Mouse (Mus musculus) liver, embryonic 15.5 days (tissue): Measurements from ENCODE around the gene Kctd20. TPM values are rescaled to one million over a fixed set of nuclear protein-coding genes. Genes with fewer than 3 reads are reported as not detected.

Experiments
- ATAC-seq: fragments of 200-750 bp; cut with Nextera tagmentation; 2 replicates; pipeline ENCODE4 v1.8.0; 2017; ENCODE audit warnings: moderate number of reproducible peaks, mild to moderate bottlenecking, moderate library complexity; ENCODE audit not compliant: insufficient read depth
- H3K27ac ChIP-seq: fragments of 300-500 bp; sonication (generic); replicated peaks from 2 replicates; pipeline ENCODE4 v1.5.1; 2015; ENCODE audit warnings: mild to moderate bottlenecking, inconsistent platforms
- H3K27me3 ChIP-seq: fragments of 300-500 bp; sonication (generic); 2 replicates; pipeline ENCODE4 v1.6.1; 2015; ENCODE audit warnings: mild to moderate bottlenecking, inconsistent platforms
- H3K36me3 ChIP-seq: fragments of 300-500 bp; sonication (generic); replicated peaks from 2 replicates; pipeline ENCODE4 v1.6.1; 2015; ENCODE audit warnings: moderate library complexity, mild to moderate bottlenecking, inconsistent platforms
- H3K4me1 ChIP-seq: fragments of 300-500 bp; sonication (generic); replicated peaks from 2 replicates; pipeline ENCODE4 v1.6.1; 2015; ENCODE audit warnings: inconsistent platforms
- H3K4me2 ChIP-seq: fragments of 300-500 bp; sonication (generic); 2 replicates; pipeline ENCODE4 v1.6.1; 2015; ENCODE audit warnings: moderate library complexity, mild to moderate bottlenecking, inconsistent platforms
- H3K4me3 ChIP-seq: fragments of 300-500 bp; sonication (generic); replicated peaks from 2 replicates; pipeline ENCODE4 v1.5.1; 2015; ENCODE audit warnings: mild to moderate bottlenecking, inconsistent platforms
- H3K9ac ChIP-seq: fragments of 300-500 bp; sonication (generic); 2 replicates; pipeline ENCODE4 v1.6.1; 2015; ENCODE audit warnings: moderate library complexity, mild to moderate bottlenecking, inconsistent platforms
- H3K9me3 ChIP-seq: fragments of 300-500 bp; sonication (generic); replicated peaks from 2 replicates; pipeline ENCODE4 v1.6.1; 2016; ENCODE audit warnings: inconsistent platforms
- WGBS: fragments of 180-500 bp; shearing (Covaris S2); methylation state at CpG from one replicate; pipeline ENCODE4 v1.1.7; 2015; ENCODE audit warnings: mixed read lengths; ENCODE audit not compliant: insufficient replicate concordance; 5-methylcytosine and 5-hydroxymethylcytosine counted together
- polyA plus RNA-seq: library from polyadenylated mRNA; unstranded; fragments of >200 nt; fragmentation: Nextera tagmentation; extraction: Ambion mirVana; gene quantifications from 2 replicates; pipeline ENCODE4 v1.2.1, GENCODE M21; 2015

Kctd20 gene
- 74.6 and 80.9 TPM in 2 replicates for polyA plus RNA-seq

DNA sequence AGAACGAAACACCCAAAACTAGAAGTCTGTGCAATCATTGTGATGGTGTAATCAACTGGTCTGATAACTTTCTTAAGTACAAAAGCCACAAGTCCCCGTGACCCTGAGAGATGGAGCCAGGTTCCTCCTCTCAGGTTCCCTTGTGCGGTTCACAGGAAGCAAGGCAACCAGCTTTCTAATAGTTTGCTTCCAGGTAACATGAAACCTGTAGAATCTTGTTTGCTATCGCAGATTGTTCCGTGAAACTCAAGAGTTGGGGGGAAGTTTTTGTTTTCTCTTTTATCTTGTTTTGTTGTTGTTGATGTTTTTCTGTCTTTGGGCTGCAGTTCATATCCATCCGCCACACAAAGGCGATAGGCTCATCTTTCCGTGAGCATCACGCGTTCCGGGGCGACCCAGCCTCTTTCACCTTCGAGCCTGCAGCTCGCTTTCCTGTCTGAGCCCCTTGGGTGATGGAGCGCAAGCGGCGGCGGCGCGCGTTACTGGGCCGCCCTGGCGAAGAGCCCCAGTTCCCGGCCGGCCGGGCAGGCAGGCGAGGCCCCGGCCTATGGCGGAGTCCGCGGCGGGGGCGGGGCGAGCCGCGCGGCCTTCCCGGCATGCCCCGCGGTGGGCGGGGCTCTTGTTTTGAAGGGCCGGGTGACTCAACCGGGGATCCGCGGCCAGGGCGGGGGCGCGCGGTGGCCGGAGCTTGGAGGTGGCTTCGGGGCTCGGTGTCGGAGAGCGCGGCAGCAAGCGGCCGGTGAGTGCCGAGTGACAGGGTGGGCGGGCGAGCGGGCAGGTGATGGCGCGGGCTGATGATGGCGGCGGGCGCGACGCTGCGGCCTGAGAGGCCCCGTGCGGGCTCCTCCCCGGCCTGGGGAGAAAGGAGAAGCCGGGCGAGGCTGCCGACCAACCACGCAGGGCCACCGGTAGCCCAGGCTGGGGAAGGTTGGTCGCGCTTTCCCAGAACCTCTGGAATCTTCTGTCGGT is at the start of gene Kctd20:
Gene Kctd20 (plus strand): TSS at position 120 of the 969 bp plus-strand sequence.
- H3K27ac ChIP-seq = peak within 1 kb of the TSS; percentile 99
- H3K36me3 ChIP-seq = peaks cover 26% of the 10 kb centered on the region
- H3K4me1 ChIP-seq = peaks cover 34% of the 10 kb centered on the region
- H3K27me3 ChIP-seq = no peaks in the 10 kb centered on the region
- peak within 1 kb of the TSS; percentile 84 for H3K4me3 ChIP-seq
- peak within 1 kb of the TSS; percentile 77 for H3K4me2 ChIP-seq
- H3K9me3 ChIP-seq = no peaks in the 10 kb centered on the region; the same call in 1 of the 2 replicates
- peak; percentile 92 for ATAC-seq
- WGBS = under 1% methylated on average over 70 of the region's 80 CpGs
- H3K9ac ChIP-seq = peak within 1 kb of the TSS; percentile 94

DNA sequence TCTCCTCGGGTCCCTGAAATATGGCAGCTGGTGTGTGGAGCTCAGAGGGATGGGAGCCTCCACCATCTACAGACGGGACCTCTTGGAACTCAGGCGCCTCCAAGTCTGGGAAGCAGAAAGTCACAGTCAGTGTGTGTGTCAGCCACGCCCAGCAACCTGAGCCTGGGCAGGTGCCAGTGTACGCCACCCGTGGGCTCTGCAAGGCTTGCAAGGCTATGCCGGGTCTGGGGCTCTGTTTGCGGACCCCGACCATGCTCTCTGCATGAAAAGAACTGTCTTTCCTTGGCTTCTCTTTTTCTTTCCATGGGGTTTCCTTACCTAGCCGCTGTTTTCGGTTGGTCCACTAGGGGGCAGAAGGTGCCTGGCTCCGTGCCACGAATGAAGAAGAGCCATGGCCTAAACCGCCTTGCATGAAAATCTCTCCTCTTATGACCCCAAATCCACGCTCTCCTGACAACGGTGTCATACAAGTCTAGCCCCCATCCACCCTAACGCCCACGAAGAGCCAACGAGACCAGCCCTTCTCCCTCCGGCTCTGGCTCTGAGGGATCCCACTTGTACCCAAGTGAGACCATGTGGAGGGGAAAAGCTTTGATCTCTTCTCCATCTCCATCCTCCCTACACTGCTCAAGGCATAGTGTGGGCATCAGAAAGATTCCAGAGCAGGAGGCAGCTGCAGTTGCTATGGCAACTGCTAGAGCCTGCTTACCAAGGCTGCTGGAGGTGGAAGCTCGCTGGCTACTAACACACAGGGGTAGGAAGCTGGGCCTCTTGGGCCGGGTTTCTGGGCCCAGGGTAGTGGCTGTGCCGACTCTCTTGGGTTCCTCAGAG is 47.0 kb upstream of the Kctd20 start:
- no peaks in the 10 kb centered on the region for H3K36me3 ChIP-seq
- H3K4me2 ChIP-seq = no peak overlapping the region
- H3K27ac ChIP-seq = no peak overlapping the region
- no peak overlapping the region for H3K9ac ChIP-seq
- H3K9me3 ChIP-seq = no peaks in the 10 kb centered on the region
- no peak overlapping the region for H3K4me3 ChIP-seq
- peaks cover 9% of the 10 kb centered on the region for H3K4me1 ChIP-seq
- 28% methylated on average over 23 of the region's 23 CpGs for WGBS
- ATAC-seq = no peak
- H3K27me3 ChIP-seq = peaks cover 18% of the 10 kb centered on the region

GRCm38 (mm10) chr17:28905377-28905916 is 46.3 kb upstream of the Kctd20 start:
- H3K27ac ChIP-seq = no peak overlapping the region
- no peak overlapping the region for H3K9ac ChIP-seq
- no peak overlapping the region for H3K4me3 ChIP-seq
- ATAC-seq = no peak
- no peaks in the 10 kb centered on the region for H3K36me3 ChIP-seq
- peaks cover 25% of the 10 kb centered on the region for H3K27me3 ChIP-seq
- no peak overlapping the region for H3K4me2 ChIP-seq
- WGBS = 72% methylated on average over 13 of the region's 13 CpGs
- peaks cover 9% of the 10 kb centered on the region for H3K4me1 ChIP-seq
- no peaks in the 10 kb centered on the region for H3K9me3 ChIP-seq

- Histone ChIP-seq H3K4me3 (no peak overlapping the region), H3K4me1 (peaks cover 9% of the 10 kb centered on the region), H3K27ac (no peak overlapping the region), H3K4me2 (no peak overlapping the region), H3K9ac (no peak overlapping the region), H3K9me3 (no peaks in the 10 kb centered on the region), H3K27me3 (peaks cover 32% of the 10 kb centered on the region), H3K36me3 (no peaks in the 10 kb centered on the region)
- ATAC-seq = no peak
- WGBS = 75% methylated on average over 7 of the region's 7 CpGs
These were observed 43.8 kb upstream of the Kctd20 start for GRCm38 (mm10) chr17:28907959-28908358.

DNA sequence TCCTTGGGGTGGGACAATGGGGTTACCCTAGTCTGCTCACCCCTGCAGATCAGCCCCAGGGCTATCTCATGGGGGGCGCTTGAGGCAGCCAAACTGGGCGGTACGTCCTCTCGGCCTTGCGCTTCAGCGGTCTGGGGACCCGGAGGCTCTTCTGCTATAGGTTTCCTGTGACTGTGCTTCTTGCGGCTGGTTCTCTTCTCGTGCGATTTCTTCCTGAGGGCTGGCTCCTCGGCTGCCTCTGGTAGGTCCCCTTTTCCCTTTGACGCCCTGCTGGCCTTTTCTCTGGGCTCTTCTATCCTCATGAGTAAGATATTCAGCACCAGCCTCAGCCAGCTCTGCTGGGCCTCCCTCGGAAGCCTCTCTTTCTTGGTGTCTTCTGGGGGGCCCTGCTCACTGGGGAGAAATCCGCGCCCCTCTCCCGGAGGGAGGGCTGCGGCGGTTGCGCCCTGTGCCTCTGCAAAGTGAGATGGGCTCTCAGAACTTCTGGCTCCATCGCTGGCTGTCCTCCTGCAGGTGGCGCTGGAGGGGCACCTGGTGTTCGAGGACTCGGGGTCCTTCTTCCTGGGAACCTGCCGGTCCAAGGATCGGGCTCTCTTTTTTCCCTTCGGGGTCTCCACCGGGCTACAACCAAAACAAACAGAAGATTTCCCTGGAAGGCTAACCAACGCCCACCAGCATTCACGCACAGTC is 42.4 kb upstream of the Kctd20 start:
- Histone ChIP-seq H3K4me3 (peak overlapping the region; percentile 17; the same call in 1 of the 2 replicates), H3K4me1 (peaks cover 9% of the 10 kb centered on the region), H3K36me3 (no peaks in the 10 kb centered on the region), H3K9me3 (no peaks in the 10 kb centered on the region), H3K9ac (no peak overlapping the region), H3K27ac (no peak overlapping the region), H3K4me2 (peak overlapping the region; percentile 54), H3K27me3 (peaks cover 32% of the 10 kb centered on the region)
- 4% methylated on average over 29 of the region's 29 CpGs for WGBS
- no peak for ATAC-seq

DNA sequence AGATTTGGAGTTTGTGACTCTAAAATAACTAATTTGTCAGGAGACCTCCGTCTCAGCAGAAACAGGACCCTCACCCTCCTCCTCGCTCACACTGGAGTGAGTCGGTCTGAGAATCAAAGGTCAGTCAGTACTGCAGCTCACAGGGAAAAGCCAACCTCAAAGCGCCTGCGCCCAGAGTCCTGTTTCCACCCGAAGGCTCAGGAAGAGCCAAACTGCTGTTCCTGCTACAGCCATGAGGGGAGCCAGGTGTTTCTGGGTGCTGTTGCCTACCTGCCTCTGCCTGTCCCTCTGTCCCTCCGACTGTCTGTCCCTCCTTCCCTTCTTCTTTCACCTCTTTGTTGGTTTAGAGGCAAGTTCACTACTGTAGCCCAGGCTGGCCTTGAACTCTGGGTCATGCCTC is 41.6 kb upstream of the Kctd20 start:
- peaks cover 32% of the 10 kb centered on the region for H3K27me3 ChIP-seq

GRCm38 (mm10) chr17:28913200-28913599 is 38.5 kb upstream of the Kctd20 start:
- Histone ChIP-seq H3K4me1 (peaks cover 6% of the 10 kb centered on the region), H3K9me3 (no peaks in the 10 kb centered on the region), H3K4me2 (no peak overlapping the region), H3K27ac (no peak overlapping the region), H3K36me3 (no peaks in the 10 kb centered on the region), H3K9ac (no peak overlapping the region), H3K27me3 (peaks cover 30% of the 10 kb centered on the region), H3K4me3 (no peak overlapping the region)
- WGBS = 52% methylated on average over 5 of the region's 5 CpGs
- no peak for ATAC-seq

More for the DNA sequence above, 41.6 kb upstream of the Kctd20 start:
- WGBS = 48% methylated on average over 7 of the region's 7 CpGs
- H3K9ac ChIP-seq = no peak overlapping the region
- H3K27ac ChIP-seq = no peak overlapping the region
- H3K4me3 ChIP-seq = no peak overlapping the region
- ATAC-seq = no peak
- H3K9me3 ChIP-seq = no peaks in the 10 kb centered on the region
- no peaks in the 10 kb centered on the region for H3K36me3 ChIP-seq
- peaks cover 9% of the 10 kb centered on the region for H3K4me1 ChIP-seq
- peak overlapping the region; percentile 54 for H3K4me2 ChIP-seq

DNA sequence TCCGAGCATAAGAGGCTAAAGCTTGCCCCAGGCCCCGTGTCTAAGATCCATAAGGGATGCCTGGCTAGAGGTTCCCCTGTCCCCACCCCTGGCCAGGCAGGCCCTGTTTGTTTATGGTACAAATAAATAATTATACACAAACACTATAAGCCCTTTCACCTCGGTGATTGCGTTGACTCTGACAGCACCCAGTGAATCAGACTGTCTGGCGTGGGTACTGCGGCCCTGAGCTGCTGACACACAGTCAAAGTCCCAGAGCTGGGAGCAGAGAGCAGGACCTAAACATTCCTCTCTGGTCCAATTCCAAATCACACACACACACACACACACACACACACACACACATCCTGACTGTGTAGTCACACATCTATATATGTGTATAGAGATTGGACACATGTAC is 37.8 kb upstream of the Kctd20 start:
- H3K9me3 ChIP-seq = no peaks in the 10 kb centered on the region
- peaks cover 23% of the 10 kb centered on the region for H3K27me3 ChIP-seq
- ATAC-seq = no peak
- H3K4me1 ChIP-seq = peaks cover 6% of the 10 kb centered on the region
- no peak overlapping the region for H3K9ac ChIP-seq
- no peak overlapping the region for H3K4me3 ChIP-seq
- H3K4me2 ChIP-seq = no peak overlapping the region
- WGBS = 68% methylated on average over 6 of the region's 6 CpGs
- no peak overlapping the region for H3K27ac ChIP-seq
- no peaks in the 10 kb centered on the region for H3K36me3 ChIP-seq

DNA sequence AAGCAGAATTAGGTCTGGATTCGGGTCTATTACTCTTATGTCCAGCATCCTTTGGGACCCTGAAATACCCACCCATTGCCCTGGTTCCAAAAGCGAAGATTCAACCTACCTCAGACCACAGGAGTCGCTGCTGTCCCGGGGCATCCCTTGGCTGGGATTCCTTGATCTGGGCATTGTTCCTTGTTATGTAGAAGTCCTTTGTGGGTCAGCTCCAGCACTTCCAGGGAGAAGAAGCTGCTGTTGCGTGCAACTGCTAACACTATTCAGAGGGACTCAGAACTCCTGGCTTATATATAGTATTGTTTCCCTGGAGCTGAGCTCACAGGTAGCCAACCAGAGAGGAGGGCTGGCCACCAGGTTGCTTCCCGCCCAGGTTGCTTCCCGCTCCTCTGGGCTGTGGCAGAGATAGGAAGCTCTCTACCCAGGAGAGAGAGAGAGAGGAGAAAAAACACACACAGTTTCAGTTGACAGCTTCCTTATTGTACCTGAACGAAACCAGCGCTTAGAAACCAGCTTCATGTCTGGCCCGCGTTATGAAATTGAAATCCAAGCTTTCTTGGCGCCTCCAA is 36.6 kb upstream of the Kctd20 start, which contains the start of gene 4930539E08Rik:
Gene 4930539E08Rik (minus strand): TSS at position 265 of the 569 bp plus-strand sequence.
- H3K27ac ChIP-seq = no peak within 1 kb of the TSS
- no peak within 1 kb of the TSS for H3K4me3 ChIP-seq
- no peak for ATAC-seq
- no peaks in the 10 kb centered on the region for H3K9me3 ChIP-seq
- 57% methylated on average over 12 of the region's 12 CpGs for WGBS
- no peak within 1 kb of the TSS for H3K9ac ChIP-seq
- no peaks in the 10 kb centered on the region; the same call in 1 of the 2 replicates for H3K4me1 ChIP-seq
- H3K36me3 ChIP-seq = no peaks in the 10 kb centered on the region
- H3K4me2 ChIP-seq = no peak within 1 kb of the TSS
- H3K27me3 ChIP-seq = peaks cover 11% of the 10 kb centered on the region

GRCm38 (mm10) chr17:28916520-28916919 is 35.2 kb upstream of the Kctd20 start:
- no peak for ATAC-seq
- no peaks in the 10 kb centered on the region for H3K36me3 ChIP-seq
- H3K27me3 ChIP-seq = peaks cover 6% of the 10 kb centered on the region; the same call in 1 of the 2 replicates
- peaks cover 6% of the 10 kb centered on the region; the same call in 1 of the 2 replicates for H3K4me1 ChIP-seq
- 81% methylated on average over 1 of the region's 1 CpGs for WGBS
- H3K9ac ChIP-seq = no peak overlapping the region
- no peak overlapping the region for H3K4me2 ChIP-seq
- no peak overlapping the region for H3K27ac ChIP-seq
- no peaks in the 10 kb centered on the region for H3K9me3 ChIP-seq
- no peak overlapping the region for H3K4me3 ChIP-seq
